Mouse (Mus musculus): ENCODE data around the gene Ciz1. TPM values are rescaled to one million over a fixed set of nuclear protein-coding genes. Genes with fewer than 3 reads are reported as not detected.

Gene Ciz1
- total RNA-seq (2021): 10 to 100 TPM; 32.2 to 36.5 TPM
- long read RNA-seq, experiment 1, partial matches to known transcripts: 6 of 33 reads
- long read RNA-seq, experiment 1, other reads (novel, unspliced or antisense): 26 of 33 reads
- long read RNA-seq, experiment 2, partial matches to known transcripts: 12 of 34 reads
- long read RNA-seq, experiment 2, other reads (novel, unspliced or antisense): 20 of 34 reads

DNA sequence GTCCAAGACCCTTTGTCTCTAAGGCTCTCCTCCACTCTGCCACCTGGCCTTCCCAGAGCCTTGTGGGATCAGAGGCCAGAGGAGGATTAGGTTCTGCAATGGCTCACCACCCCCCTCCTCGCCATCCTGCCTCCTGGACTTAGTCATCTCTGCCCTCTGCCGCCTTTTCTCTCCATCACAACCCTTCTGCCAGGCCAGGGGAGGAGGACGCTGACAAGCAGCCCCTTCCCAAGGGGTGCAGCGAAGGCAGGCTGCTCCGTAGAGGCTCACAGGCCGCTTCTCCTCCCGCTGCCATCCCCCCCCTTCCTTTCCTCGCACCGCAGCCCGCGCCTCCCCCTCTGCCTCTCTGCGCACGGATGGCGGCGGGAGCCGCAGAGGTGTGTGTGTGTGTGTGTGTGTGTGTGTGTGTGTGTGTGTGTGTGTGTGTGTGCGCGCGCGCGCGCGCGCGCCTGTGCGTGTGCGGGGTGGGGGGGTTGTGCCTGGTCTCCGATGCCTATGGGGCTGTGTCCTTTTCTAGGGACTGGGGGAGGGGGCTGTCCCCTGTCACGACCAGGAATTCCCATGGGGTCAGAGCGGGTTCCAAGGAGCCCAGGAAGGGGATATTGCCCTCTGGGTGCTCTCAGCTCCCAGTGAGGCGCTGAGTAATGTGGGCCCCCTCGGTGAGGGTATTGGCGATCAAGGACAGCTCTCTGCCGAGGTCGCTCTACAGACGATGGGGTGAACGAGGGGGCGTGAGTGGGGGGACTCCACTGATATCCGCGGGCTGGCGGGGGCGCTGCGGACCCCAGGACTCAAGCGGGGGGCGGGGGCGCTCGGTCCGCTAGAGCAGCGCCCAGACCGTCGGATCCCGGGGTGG, at the start of gene Ciz1:
TSS of gene Ciz1 (plus strand) at position 177 of the 856 bp plus-strand sequence.
- DNase-seq: peak in 1 of 2 experiments; percentile 22
- intact Hi-C loops (cut with DNase I): loop anchor here (2.0 to 10.0 kb wide), 2 partner anchors 42 to 48 kb away; partner anchors contain the start of gene Ptges2

DNA sequence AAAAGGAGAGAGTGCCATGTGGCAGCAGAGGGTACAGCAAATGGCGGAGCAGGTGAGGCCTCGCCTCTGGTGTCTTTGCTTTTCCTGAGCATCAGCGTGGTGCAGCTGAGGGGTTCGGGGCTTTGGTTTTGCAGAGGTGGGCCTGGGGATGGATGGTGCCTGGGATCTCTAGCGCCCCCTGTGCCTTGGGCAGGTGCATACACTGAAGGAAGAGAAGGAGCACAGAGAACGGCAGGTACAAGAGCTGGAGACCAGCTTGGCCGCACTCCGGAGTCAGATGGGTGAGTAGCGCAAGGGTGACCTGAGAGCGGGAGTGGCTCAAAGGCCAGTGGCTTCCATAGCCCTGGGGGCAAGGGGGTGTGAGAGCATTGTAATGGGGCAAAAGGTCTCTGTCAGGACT, 49.2 kb upstream of the Ciz1 start:
- DNase-seq: no peak
- intact Hi-C loops (cut with DNase I): loop anchor here (10.0 kb wide), 1 partner anchor 52 kb away; the partner anchor contains the start of genes Ciz1 and Dnm1

DNA sequence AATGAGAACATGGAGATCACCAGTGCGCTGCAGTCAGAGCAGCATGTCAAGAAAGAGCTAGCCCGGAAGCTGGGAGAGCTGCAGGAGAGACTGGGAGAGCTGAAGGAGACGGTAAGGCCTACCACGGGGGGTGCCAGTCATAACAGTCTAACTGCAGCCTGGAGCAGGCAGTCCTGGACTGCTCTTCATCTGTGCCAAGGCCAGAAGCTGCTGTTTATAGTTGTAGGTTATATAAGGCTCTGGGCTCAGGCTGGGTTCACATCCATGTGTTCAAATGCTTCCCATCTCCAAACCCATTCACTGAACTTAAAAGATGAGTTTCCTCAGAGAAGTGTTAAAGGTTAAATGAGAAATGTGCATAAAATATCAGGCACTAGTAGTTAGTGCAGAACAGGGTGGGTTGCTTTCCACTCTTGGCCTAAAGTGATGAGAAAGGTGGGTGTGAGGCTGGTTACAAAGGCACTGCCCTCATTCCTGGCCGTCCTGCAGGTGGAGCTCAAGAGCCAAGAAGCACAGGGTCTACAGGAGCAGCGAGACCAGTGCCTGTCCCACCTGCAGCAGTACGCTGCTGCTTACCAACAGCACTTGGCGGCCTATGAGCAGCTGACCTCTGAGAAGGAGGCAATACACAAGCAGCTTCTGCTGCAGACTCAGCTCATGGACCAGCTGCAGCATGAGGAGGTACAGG, 47.8 kb upstream of the Ciz1 start:
- peak; percentile 56 to 69 for DNase-seq
- intact Hi-C loops (cut with DNase I): loop anchor here (10.0 kb wide), 1 partner anchor 51 kb away; the partner anchor contains the start of genes Ciz1 and Dnm1

DNA sequence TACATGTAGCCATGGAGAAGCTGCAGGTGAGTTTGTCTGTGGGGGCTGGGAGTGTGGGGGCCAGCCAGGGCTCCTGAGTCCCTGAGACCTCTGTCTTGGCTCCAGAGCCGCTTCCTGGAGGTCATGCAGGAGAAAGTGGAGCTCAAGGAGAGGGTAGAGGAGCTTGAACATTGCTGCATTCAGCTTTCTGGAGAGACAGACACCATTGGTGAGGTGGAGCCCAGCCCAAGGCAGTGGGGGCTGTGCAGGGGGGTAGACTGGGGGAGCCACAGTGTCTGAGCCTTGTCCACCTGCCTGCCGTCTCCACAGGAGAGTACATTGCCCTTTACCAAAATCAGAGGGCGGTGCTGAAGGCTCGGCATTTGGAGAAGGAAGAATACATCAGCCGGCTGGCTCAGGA, 46.5 kb upstream of the Ciz1 start:
- no peak for DNase-seq
- intact Hi-C loops (cut with DNase I): loop anchor here (5.0 to 10.0 kb wide), 2 partner anchors 49 to 87 kb away; partner anchors contain the start of genes Ciz1 and Dnm1

DNA sequence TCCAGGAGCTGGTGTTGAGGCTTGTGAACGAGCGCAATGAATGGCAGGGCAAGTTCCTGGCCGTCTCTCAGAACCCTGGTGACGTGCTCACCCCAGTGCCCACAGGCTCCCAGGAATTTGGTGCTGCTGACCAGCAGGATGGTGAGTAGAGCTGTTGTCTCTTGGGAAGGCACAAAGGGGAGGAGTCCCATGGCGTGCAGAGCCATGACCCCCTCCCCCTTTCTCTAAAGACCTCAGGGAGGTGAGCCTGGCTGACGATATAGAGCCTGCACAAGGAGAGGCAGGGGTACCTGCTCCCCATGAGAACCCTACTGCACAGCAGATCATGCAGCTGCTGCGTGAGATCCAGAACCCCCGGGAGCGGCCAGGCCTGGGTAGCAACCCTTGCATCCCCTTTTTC, 46.0 kb upstream of the Ciz1 start:
- no peak for DNase-seq
- intact Hi-C loops (cut with DNase I): loop anchor here (5.0 to 10.0 kb wide), 2 partner anchors 49 to 86 kb away; partner anchors contain the start of genes Ciz1 and Dnm1

DNA sequence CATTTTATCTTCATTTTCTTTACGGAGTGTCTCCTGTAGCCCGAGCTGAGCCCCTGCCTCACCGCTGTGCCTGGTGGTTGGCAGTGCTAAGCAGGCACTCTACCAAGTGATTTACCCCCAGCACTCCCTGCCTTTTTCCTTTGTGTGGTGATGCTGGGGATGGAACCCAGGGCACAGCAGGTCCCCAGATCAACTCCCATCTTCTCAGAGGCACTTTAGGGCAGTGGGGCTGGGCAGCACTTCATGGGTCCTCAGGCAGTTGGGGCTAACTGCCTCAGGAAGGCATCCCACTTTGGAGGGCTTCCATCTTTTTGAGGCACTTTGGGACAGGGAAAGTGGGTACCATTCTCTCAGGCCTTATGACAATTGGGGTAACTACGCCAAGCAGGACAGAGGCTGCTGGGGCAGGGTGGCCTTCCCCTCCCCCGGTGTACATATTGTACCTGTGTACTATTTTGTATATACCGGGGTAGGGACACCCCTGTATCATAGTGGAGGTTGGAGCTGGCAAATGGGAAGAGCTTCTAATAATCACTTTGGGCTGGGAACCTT, 44.8 kb upstream of the Ciz1 start:
- DNase-seq: no peak
- intact Hi-C loops (cut with DNase I): loop anchor here (5.0 to 10.0 kb wide), 2 partner anchors 47 to 85 kb away; partner anchors contain the start of genes Ciz1 and Dnm1

DNA sequence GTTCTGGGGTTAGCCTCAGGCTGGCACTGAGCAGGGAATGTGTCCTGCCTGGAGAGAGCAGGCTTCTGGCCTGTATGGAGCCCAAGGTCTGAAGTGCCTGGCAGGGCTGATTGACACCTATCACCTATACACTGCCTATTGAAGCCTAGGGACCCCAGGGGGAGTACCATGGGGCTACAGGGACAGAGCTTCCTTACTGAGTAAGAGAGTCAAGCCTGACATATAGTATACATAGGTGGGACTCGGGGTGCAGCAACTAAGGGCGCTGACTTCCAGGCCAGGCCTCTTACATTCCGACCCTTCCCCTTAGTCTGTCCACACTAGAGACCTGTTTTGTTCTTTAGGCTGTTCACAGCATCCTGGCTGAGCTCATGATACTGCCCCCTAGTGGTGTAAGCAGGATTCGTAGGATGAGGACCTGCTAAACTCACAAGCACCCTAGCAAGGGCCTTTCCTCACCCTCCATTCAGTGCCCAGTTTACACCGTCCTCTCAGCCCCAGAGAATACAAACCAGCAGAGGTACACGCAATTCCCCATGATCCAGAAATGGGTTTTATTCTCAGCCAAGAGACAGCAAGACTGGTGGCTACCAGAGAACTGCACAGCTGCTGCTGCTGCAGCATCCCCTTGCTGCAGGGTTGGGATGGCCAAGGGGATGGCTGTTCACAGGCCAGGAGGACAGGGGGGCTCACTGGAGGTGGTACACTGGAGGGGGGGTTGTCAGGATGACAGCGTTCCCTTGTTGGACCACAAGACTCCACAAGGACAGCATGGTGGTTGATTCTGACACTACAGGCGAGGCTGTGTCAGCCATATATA, 44.0 kb upstream of the Ciz1 start:
- intact Hi-C loops (cut with DNase I): loop anchor here (5.0 to 10.0 kb wide), 2 partner anchors 47 to 84 kb away; partner anchors contain the start of genes Ciz1 and Dnm1
- DNase-seq: peak; percentile 52 to 70

DNA sequence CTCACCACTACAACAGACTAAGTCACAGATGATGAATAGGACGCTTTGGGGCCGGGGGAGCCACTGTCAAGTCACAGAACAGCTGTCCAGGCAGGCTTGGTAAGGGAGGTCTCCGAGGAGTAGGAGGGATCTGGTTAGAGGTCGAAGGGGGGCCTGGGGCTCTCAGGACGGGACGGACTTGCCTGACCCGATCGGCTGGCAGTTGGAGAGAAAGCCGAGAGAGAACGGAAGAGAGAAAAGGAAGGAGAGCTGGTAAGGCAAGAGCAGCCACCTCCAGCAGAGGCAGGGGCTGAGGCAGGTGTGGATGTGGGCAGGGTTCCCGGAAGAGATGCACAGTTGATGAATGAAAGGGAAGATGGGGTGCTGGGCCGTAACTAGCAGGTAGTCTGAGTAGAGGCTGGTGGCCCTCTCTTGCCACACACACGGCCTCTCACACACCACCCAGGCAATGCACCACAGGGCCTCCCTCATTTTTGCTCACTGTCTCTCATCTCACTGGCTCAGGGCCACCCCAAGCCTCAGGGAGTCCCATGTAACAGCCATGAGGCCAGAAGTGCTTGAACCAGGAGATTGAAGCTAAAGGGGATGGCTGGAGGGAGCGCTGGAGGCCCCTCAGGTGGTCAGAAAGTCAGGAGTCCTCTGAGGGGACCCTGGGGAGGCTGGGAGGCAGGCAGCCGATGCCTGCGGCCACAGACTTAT, 43.1 kb upstream of the Ciz1 start:
- intact Hi-C loops (cut with DNase I): loop anchor here (5.0 to 10.0 kb wide), 2 partner anchors 46 to 83 kb away; partner anchors contain the start of genes Ciz1 and Dnm1
- DNase-seq: no peak

DNA sequence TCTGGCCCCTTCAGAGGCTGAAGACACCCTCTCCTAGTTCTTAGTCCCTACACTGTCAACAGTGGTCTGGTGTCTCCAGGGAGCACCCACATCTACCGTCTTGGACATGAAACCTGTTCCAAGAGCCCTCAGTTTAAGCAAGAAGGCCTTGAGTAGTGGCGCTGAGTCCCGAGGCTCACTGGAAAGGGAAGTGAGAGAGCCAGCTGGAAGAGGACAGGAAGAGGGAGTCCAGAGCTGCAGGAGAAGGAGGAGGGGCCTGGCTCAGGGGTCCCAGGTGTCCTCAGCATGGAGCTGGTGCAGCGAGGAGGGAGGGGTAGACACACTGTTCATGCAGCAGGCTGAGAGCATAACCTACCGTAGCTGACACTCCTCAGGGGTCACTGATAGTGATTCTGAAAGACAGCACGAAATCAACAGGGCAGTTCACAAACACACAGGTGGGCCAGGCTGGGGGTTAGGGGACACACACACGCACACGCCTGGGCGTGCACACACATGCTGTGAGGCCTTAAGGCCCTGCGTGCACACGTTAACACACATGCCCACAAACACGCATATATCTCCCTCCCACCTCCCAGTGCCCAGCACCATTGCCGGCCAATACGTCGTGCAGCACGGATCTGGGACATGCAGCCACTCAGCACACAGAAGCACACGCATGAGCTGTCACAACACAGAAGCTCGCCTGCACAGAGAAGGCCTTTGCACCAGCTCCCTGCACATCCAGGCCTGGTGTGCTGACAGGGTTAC, 41.9 kb upstream of the Ciz1 start:
- intact Hi-C loops (cut with DNase I): no loop called here
- DNase-seq: no peak

DNA sequence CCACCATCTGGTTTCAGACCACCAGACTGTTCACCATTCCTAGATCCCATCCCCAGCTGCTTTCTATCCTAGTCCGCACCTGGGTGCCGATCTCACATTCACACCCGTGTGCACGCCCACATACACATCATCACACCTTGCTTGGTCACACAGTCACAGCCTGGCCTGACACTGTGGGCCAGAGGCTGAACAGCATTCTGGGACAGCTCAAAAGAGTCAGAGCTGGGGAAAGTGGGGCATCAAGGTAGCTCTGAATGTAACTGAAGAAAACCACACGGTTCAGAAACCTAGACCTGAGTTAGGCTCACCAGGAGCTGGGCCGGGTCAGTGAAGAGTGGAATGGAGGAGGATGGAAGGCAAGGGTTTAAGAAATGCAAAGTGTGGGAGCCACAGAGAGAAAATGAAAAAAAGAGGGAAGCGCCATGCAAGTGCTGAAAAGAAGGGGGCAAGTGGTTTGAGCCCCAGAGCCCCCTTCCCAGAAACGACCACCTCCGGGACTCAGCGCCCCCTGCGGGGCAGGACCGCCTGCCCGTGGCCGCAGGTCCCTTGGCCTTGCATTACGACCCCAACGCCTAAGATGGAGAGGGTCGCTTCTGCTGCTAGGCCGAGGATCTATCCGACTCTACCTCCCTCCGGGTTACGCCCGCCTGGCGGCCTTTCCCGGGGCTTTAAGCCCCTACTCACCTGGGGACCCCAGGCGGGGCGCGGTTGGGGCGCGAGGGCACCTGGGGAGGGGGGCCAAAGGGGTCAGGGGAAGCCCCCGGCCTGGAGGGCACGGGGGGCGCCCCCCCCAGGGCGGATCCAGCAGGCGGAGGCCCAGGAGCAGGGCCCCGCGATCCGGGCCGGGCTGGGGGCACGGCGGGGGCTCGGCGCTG, 40.4 kb upstream of the Ciz1 start:
- intact Hi-C loops (cut with DNase I): no loop called here
- DNase-seq: no peak

DNA sequence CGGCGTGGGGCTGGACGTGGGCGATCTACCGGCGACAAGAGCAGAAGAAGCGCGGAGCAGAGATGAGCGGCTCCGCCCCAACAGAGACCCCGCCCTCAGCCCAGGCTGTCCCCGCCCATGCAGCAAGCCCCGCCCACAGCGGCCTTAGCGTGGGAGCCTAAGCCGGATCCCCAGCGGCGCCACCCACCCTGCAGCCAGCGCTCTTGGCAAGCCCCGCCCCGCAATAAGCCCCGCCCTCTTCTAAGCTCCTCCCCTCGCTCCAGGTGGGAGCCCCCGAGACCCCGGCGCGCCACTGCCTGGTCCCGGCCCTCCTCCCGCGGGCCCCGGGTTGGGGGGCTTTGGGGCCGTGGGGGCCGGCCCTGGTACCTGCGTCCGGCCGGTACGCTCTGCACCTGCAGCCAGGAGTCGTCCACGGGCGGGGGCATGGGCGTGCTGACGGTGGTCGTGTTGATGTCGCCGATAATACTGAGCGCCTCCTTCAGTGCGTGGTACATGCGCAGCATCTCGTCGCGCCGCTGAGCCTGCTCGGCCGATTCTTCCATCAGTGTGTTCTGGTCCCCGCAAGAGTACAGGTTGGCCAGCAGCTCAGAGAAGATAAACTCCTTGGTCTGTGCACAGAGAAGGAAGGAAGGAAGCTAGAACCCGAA, 39.7 kb upstream of the Ciz1 start:
- intact Hi-C loops (cut with DNase I): no loop called here
- DNase-seq: peak; percentile 79 to 84

DNA sequence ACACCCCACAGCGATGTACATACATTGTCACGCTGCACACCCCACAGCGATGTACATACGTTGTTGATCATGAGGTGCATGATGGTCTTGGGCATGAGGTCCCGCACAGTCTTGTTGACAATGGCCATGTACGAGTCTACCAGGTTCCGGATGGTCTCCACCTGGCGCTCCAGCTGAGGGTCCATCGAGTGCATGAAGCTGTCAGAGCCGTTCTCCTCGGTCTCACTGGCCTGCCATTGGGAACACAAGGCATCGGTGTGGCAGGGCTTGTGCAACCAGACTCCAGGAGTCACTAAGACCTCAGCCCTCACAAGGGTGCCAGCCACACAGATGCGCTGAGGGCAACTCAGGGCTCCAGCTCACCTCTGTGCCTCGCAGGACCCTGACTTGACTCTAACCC, 37.3 kb upstream of the Ciz1 start:
- intact Hi-C loops (cut with DNase I): no loop called here
- no peak for DNase-seq

DNA sequence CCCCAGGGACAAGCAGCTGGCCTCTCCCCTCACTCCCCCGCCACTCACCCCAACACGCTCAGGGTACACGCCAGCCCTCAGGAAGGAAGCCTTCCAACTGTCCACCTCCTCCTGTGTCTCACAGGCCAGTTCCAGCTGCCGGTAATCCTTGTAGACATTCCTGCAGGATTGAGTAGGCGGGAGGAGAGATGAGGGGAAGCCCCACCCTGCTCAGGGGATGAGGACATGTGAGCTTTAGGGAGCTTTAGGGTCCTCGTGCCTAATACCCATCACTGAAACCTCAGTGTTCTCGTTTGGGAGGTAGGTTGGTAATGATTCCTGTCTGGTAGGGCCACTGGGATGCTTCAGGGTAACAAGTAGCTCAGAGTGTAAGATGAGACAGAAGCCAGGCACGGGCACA, 36.4 kb upstream of the Ciz1 start:
- intact Hi-C loops (cut with DNase I): no loop called here
- DNase-seq: peak; percentile 50 to 54

DNA sequence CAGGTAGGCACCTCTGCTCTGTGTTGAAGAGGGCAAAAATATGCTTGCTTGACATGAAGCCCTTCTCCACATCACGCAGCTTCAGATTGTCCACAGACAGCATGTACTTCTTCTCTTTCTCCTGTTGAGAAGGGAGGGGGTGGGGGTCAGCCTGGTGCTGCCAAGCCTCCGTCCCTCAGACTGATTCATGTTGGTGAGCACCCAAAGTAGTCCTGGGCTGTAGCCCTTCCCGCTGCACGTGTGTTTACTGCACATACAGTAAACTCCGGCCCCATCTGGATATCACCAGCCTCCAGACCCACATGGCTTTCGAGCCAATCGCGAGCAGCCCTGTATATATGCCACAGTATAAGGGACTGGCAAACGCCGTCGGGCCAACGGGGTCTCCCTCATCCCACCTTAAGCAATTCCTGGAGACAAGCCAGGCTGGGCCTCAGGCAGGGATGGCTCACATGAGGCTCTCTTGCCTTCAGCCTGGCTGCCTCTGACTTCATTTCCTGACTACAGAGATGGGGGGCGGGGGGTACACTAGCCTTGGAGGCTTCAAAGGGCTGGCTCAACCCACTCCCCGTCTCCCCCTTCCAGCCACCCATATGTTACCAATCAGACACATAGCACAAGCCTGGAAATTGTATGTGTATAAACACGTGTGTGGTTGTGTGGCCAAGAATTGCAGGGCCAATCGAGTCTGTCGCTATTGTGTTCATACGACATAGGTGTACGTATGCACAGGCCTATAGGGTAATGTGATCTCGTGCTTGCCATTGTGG, 35.1 kb upstream of the Ciz1 start:
- intact Hi-C loops (cut with DNase I): no loop called here
- DNase-seq: no peak

DNA sequence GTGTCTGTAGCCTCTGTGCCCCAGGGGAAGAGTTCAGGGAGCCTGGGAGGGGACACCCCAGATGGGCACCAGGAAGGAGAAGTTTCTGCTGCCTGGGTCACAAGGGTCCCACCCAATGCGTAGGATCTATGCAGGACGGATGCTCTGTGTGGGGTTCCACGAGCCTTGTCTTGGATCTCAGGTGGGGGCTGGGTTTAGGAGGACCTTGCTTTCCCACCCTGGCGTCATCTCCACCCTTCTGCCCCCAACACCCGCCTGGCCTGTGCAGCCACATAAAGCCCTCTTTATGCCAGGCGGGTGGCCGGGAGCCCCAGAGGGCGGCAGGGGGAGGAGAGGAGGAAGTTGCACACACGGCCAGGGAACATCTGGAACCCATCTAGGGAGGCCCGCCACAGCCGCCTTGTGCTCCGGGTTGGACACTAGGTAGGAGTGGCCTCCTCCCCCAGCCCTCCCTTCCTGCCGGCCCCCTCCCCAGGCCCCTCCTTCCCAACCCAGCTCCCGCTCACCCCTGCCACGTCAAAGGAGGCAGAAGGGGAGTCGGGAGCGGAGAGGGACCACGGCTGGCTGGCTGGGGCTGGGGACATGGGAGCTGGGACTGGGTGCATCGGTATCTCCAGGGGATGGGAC, 34.2 kb upstream of the Ciz1 start:
- intact Hi-C loops (cut with DNase I): no loop called here
- DNase-seq: peak; percentile 75 to 80
